Mouse (Mus musculus) gastrocnemius, postnatal 14 days (tissue): Measurements from ENCODE around the gene Cdh18. TPM values are rescaled to one million over a fixed set of nuclear protein-coding genes. Genes with fewer than 3 reads are reported as not detected.

ENCODE experiments used
- DNase-seq: peaks from one replicate; pipeline ENCODE4 v3.0.0; 2021; ENCODE audit warnings: mixed read lengths
- intact Hi-C: fragments of 180-260 bp; cut with DNase I; formaldehyde crosslinking; loops from one replicate; pipeline ENCODE4 v1.15.1; 2025; ENCODE audit warnings: low total_unique reads
- total RNA-seq, 2 experiments: library from RNA; stranded (reverse); gene quantifications; 2 replicates each; pipeline ENCODE4 v1.2.3; 2021

The Cdh18 gene
- total RNA-seq, 2 experiments from 2014 or later: 0.13 to 0.27 TPM

- intact Hi-C loops: no loop called here
- DNase-seq: no peak
Measured at GRCm38 (mm10) chr15:23408256-23408655, 859.4 kb downstream of the Cdh18 start.

DNA sequence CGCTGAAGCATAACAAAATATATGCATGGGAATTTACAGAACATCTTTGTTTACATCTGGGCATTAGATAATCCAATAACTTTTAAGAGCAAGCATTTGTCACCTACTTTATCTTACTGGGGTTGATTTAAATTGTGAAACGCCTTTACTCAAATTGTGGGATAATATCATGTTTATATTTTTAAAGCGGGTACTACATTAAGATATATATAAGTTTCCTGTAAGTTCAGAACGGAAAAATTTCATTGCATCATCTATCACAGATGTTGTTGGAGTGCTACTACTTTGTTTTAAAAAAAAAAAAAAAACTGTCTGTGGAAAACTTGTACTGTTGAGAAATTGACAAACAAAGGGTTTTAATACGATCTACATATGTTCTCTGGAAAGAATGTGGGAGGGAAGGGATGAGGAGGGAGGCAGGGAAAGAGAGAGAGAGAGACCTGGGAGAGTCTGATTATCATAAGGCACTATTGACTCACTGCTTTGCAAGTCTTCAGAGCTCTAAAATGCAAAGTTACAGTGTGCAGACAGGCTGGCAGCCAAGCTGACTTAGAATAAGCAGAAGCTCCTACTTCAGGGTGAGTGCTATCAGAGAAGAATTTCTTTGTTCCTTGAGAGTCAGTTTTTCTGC, 867.7 kb downstream of the Cdh18 start:
- intact Hi-C loops: no loop called here
- no peak for DNase-seq

GRCm38 (mm10) chr15:23418158-23418557, 869.3 kb downstream of the Cdh18 start:
- DNase-seq: no peak
- intact Hi-C loops: no loop called here

DNA sequence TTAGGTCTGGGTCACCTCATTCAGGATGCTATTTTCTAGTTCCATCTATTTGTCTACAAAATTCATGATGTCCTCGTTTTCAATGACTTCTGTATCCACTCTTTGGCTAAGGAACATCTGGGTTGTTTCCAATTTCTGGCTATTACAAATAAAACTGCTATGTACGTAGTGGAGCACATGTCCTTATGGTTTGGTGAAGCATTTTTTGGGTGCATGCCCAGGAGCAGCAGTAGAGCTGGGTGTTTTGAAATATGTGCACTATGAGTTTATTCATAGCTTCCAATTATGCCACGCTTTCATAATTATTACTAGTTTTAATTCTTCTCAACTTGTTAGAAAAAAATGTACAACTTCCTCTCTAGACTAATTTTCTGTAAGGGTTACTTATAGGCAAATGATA, 871.2 kb downstream of the Cdh18 start:
- no peak for DNase-seq
- intact Hi-C loops: no loop called here

DNA sequence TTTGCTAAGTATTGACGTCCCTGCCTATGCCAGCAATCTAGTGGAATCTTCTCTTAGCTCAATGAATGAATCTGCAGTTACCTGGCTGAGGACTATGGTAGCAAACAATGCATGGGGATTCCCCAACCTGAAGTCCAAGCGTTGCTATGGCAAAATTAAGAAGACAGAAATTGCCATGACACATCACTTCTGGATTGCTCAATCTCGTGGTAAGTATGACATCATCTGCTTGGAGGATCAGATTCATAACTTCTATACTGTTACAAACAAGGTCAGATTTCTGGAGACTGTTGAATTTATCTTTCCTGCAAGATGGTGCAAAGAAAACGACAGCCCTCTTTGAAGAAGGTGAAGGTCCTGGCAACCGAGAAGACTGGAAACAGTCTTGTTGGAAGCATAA, 881.2 kb downstream of the Cdh18 start:
- intact Hi-C loops: no loop called here

DNA sequence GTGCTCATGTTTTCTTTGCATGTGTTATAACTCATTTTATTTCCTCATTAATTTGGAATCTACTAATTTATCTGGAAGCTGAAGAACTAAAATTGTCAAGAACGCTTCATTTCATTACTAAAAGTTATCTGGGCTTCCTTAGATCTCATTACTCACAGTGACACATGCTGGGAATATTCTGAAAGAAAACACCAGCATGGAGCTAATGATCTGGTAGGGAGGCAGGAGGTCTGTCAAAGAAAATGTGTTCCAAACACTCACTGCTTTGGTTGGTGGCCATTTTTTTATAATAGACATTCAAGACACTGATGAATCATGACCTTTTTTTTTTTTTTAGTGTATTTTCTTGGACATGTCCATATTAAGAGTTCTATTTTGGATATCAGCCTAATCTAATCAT, 899.7 kb downstream of the Cdh18 start:
- intact Hi-C loops: no loop called here
- no peak for DNase-seq

More for the DNA sequence above, 881.2 kb downstream of the Cdh18 start:
- no peak for DNase-seq

DNA sequence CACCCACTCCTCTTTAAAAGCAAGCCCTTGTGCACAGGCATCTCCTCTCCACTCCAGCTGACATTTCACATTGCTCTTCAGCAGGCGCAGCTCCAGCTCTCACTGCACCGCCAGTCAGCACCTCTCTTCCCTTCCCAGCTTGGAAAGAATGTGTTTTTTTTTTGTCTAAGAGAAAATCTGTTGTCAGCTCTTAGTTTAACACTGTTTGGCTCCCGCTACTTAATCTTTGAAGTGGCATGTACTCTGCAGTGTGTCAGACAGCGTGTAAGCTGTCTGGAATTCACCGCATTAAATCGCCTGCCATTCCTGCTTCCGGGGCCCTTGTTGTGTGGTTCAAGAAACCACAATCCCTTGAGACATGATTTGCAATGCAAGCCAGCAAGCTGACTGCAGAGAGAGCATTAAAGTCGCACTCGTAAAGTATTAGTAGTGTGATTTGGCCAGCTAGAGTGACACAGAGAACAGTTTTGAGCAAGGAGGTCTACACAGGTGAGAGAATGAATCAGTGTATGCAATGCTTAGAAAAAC, 903.3 kb downstream of the Cdh18 start:
- no peak for DNase-seq

DNA sequence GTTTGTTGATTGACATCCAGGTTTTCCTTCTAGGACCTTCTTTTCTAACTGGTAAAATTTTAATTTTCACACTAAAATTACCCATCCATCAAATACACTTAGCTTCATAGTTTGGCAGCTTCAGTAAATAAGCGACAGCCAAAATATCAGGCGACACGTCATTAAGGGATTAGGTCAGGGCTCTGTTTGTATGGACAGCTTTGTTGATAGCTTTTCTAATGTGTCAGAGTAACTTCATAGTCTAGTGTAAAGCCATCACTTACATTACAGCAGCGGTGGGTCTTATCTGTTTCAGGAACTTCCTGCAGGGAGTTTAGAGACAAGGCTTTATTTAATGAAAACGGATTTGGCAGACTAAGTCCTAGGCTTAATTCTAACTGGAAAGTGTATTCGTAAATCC, 904.5 kb downstream of the Cdh18 start:
- intact Hi-C loops: no loop called here

More for the DNA sequence above, 903.3 kb downstream of the Cdh18 start:
- intact Hi-C loops: no loop called here

GRCm38 (mm10) chr15:23455344-23455743, 906.5 kb downstream of the Cdh18 start:
- intact Hi-C loops: no loop called here
- DNase-seq: no peak

More for the DNA sequence above, 904.5 kb downstream of the Cdh18 start:
- DNase-seq: no peak

- DNase-seq: no peak
- intact Hi-C loops: no loop called here
Measured at GRCm38 (mm10) chr15:23457401-23457800, 908.6 kb downstream of the Cdh18 start.

DNA sequence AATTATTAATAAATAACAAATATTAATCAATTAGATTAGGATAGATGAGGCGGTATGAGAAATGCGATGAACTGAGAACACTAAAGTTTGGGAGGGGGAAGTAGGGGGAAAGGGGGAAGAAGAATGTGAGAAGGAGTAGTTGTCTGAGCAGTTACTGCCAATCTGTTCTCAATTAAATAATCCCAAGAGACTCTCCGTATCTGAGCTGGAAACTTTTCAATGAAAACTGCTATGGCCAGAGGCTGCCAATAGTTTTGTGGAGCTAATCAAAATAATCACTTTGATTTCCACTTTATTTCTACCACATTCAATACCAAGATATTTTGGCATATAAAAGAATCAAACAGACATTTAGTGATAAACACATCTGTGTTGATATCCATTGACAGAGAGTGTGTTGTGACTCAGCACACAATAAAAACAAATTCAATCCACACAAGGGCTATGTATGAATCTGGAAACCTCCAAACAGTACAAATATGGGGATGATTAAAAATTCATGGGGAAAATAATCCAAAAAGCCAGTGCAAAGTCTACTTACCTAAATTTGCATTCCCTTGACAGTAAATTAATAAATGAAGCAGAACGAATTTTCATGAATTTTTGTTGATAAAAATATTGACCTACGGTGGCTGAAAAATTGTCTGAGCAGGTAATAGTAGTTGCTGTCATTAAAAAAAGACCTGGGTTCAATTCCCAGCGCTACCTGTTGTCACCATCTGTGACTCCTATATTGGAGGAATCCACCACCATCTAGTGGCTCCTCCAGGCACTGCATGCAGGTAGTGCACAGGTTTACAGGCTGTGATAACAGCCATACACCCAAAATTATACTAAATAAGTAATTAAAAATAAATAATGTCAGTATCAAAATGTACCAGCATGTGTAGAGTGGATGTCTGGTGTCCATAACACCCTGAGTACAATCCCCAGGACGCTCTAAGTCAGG, 922.0 kb downstream of the Cdh18 start:
- DNase-seq: no peak
- intact Hi-C loops: loop anchor here (5.0 kb wide), 1 partner anchor 414 kb away; no protein-coding TSS in a partner anchor

DNA sequence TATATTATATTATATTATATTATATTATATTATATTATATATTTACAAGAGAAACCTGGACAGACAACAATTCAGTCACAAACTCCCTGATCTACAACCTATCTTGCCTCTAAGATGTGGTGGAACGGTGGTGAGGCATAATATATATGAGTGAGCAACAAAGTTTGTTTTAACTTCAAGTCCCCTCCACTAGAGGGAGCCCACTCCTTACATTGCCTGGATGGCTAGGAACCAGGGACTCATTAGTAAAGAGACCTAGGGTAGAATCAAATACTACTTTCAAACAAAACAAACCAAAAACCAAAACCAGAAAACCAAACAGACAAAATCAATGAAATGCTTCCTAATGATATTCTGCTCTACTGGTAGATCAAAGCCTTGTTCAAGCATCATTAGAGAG, 937.5 kb downstream of the Cdh18 start:
- DNase-seq: no peak
- intact Hi-C loops: no loop called here

DNA sequence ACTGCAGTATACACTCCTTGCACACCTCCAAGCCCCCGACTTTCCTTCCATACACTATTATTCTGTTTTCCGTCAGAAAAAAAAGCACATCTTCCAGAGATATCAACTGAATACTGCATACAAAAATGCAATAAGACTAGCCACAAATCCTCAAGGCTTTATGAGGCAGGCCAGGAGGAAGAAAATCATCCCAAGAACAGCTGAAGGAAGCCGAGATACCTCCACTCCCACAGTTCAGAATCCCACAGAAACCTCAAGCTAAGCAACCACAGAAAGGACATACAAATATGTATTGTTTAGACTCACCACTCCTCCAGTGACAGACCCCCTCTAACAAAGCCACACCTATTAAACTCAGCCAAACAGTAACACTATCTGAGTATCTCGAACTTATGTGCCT, 957.7 kb downstream of the Cdh18 start:
- intact Hi-C loops: no loop called here
- DNase-seq: no peak

DNA sequence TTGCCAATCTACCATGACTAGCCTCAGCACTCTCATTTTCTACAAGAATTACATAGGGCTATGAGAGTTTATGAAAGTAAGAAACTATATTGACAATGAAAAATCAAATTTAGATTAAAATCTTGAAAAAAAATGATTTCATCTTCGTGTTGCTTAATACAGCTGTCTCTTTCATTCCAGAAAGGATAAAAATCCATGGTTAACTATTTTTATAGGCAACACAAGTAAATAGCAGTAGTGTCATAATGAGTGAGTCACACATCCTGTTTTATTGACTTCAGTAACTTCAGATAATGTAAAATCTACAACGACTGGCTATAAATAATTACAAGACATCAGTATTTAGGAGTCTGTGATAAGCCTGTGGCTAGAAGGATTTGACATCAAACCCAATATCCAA, 960.9 kb downstream of the Cdh18 start:
- intact Hi-C loops: no loop called here
- DNase-seq: no peak

DNA sequence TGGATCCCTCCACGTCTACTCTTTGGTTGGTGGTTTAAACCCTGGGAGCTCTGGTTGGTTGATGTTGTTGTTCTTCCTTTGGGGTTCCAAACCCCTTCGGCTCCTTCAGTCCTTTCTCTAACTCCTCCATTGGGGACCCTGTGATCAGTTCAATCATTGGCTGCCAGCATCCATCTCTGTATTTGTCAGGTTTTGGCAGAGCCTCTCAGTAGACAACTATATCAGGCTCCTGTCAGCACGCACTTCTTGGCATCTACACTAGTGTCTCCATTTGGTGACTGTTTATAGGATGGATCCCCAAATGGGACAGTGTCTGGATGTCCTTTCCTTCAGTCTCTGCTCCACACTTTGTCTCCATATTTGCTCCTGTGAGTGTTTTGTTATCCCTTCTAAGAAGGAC, 967.0 kb downstream of the Cdh18 start:
- intact Hi-C loops: no loop called here
- no peak for DNase-seq

- no peak for DNase-seq
- intact Hi-C loops: no loop called here
Measured at GRCm38 (mm10) chr15:23518079-23518478, 969.3 kb downstream of the Cdh18 start.
